ENCODE assay signal across 13 mouse cellular contexts in genomic region chr19:14502234-14502633, GRCm38 (mm10).
DNase-seq lines count a peak whose midpoint lies in the region; ATAC-seq and TF ChIP-seq lines count a peak whose summit lies in the region.
"Had no signal": no experiment of that assay in that cellular context is flagged by ENCODE, and none has a peak within 500 bp of the region (broad histone marks: within the 10 kb centered on the region; RNA-seq: fewer than 3 reads in every experiment).

No protein-coding gene starts in this region.

- no peak overlapping the region for H3K4me2 ChIP-seq in forebrain, embryonic 14.5 days (ENCODE audit: low read length)
- H3K4me2 ChIP-seq in forebrain, embryonic 15.5 days (replicated peaks) = no peak overlapping the region
- no peak overlapping the region for H3K4me2 ChIP-seq in midbrain, embryonic 11.5 days
- H3K4me2 ChIP-seq in midbrain, postnatal 0 days (ENCODE audit: low read depth, low read length, poor library complexity, severe bottlenecking) = no peak overlapping the region; the same call in 1 of the 2 replicates
- H3K4me2 ChIP-seq in stomach, postnatal 0 days (replicated peaks; ENCODE audit: low read depth) = no peak overlapping the region
- H3K4me2 ChIP-seq: embryonic facial prominence, embryonic 15.5 days; neural tube, embryonic 12.5 days had no signal

- no peak overlapping the region for H3K27ac ChIP-seq in forebrain, embryonic 14.5 days (ENCODE audit: low read depth, low read length)
- no peak overlapping the region for H3K27ac ChIP-seq in forebrain, embryonic 15.5 days (replicated peaks)
- H3K27ac ChIP-seq in midbrain, embryonic 11.5 days (ENCODE audit: low read depth, low read length) = no peak overlapping the region
- no peak overlapping the region for H3K27ac ChIP-seq in midbrain, postnatal 0 days (ENCODE audit: low read depth, low read length)
- H3K27ac ChIP-seq in stomach, postnatal 0 days (replicated peaks) = no peak overlapping the region
- H3K27ac ChIP-seq: embryonic facial prominence, embryonic 15.5 days; neural tube, embryonic 12.5 days had no signal

- H3K4me3 ChIP-seq in forebrain, embryonic 14.5 days (ENCODE audit: low read depth, low read length) = no peak overlapping the region
- H3K4me3 ChIP-seq in forebrain, embryonic 15.5 days = no peak overlapping the region
- no peak overlapping the region for H3K4me3 ChIP-seq in midbrain, embryonic 11.5 days (ENCODE audit: low read depth, low read length)
- no peak overlapping the region for H3K4me3 ChIP-seq in midbrain, postnatal 0 days (ENCODE audit: low read depth, low read length)
- no peak overlapping the region for H3K4me3 ChIP-seq in stomach, postnatal 0 days (ENCODE audit: low read depth, low read length)
- H3K4me3 ChIP-seq: embryonic facial prominence, embryonic 15.5 days; neural tube, embryonic 12.5 days had no signal

- peak; percentile 61 for DNase-seq in forebrain, embryonic 14.5 days (ENCODE audit: low spot score)
- peak; percentile 15 to 34 for DNase-seq in kidney, postnatal 4 days
- no peak for DNase-seq in kidney, adult 18-20 months
- no peak for DNase-seq in midbrain, embryonic 11.5 days (ENCODE audit: low spot score, missing footprints)
- DNase-seq in midbrain, postnatal 0 days (ENCODE audit: low spot score) = no peak
- peak; percentile 30 for DNase-seq in stomach, postnatal 0 days (ENCODE audit: low spot score)
- DNase-seq: cerebellum, postnatal 25 days; gastrocnemius, postnatal 25 days; heart, postnatal 10 days; thymus, adult 2 months had no signal

- WGBS in forebrain, embryonic 14.5 days = 1% methylated on average over 7 of the region's 7 CpGs
- 4% methylated on average over 7 of the region's 7 CpGs for WGBS in forebrain, embryonic 15.5 days
- 8% methylated on average over 7 of the region's 7 CpGs for WGBS in midbrain, embryonic 11.5 days
- 13% methylated on average over 7 of the region's 7 CpGs for WGBS in midbrain, postnatal 0 days
- WGBS in stomach, postnatal 0 days = 34% methylated on average over 7 of the region's 7 CpGs

- H3K36me3 ChIP-seq in forebrain, embryonic 14.5 days (ENCODE audit: control insufficient read depth, insufficient read depth, low read length) = no peaks in the 10 kb centered on the region
- no peaks in the 10 kb centered on the region for H3K36me3 ChIP-seq in forebrain, embryonic 15.5 days
- no peaks in the 10 kb centered on the region for H3K36me3 ChIP-seq in midbrain, embryonic 11.5 days (ENCODE audit: control insufficient read depth, insufficient read depth, low read length)
- H3K36me3 ChIP-seq in midbrain, postnatal 0 days (ENCODE audit: insufficient read depth, low read length) = no peaks in the 10 kb centered on the region
- H3K36me3 ChIP-seq in stomach, postnatal 0 days (ENCODE audit: control insufficient read depth, insufficient read depth, low read length) = no peaks in the 10 kb centered on the region
- H3K36me3 ChIP-seq: embryonic facial prominence, embryonic 15.5 days; neural tube, embryonic 12.5 days had no signal

- no peak overlapping the region for H3K9ac ChIP-seq in forebrain, embryonic 14.5 days (ENCODE audit: low read length)
- no peak overlapping the region for H3K9ac ChIP-seq in forebrain, embryonic 15.5 days (replicated peaks)
- H3K9ac ChIP-seq in midbrain, embryonic 11.5 days (ENCODE audit: low read length) = no peak overlapping the region
- H3K9ac ChIP-seq in midbrain, postnatal 0 days (replicated peaks; ENCODE audit: low read length, poor library complexity, severe bottlenecking) = no peak overlapping the region
- H3K9ac ChIP-seq in stomach, postnatal 0 days (ENCODE audit: low read length) = no peak overlapping the region
- H3K9ac ChIP-seq: embryonic facial prominence, embryonic 15.5 days; neural tube, embryonic 12.5 days had no signal

- no peak for TF ChIP-seq EP300 in stomach, postnatal 0 days (optimal IDR thresholded peaks at IDR 0.05)

- ATAC-seq in forebrain, embryonic 14.5 days = 0 out of 2 replicates have a peak, but pooled peaks have one; percentile 24
- no peak for ATAC-seq in forebrain, embryonic 15.5 days (replicated peaks)
- peak; percentile 57 for ATAC-seq in midbrain, embryonic 11.5 days (ENCODE audit: low FRiP score)
- no peak for ATAC-seq in midbrain, postnatal 0 days (ENCODE audit: low FRiP score)
- ATAC-seq in stomach, postnatal 0 days (ENCODE audit: low FRiP score, low TSS enrichment) = no peak

- H3K27me3 ChIP-seq in forebrain, embryonic 14.5 days (replicated peaks; ENCODE audit: control insufficient read depth, insufficient read depth, low read length) = no peaks in the 10 kb centered on the region
- no peaks in the 10 kb centered on the region for H3K27me3 ChIP-seq in forebrain, embryonic 15.5 days
- H3K27me3 ChIP-seq in midbrain, embryonic 11.5 days (ENCODE audit: control insufficient read depth, insufficient read depth, low read length) = peaks cover 26% of the 10 kb centered on the region
- no peaks in the 10 kb centered on the region for H3K27me3 ChIP-seq in midbrain, postnatal 0 days (ENCODE audit: insufficient read depth, low read length)
- H3K27me3 ChIP-seq in stomach, postnatal 0 days (ENCODE audit: control insufficient read depth, insufficient read depth, low read length) = no peaks in the 10 kb centered on the region
- H3K27me3 ChIP-seq: embryonic facial prominence, embryonic 15.5 days; neural tube, embryonic 12.5 days had no signal

- H3K4me1 ChIP-seq in forebrain, embryonic 14.5 days (ENCODE audit: control insufficient read depth, insufficient read depth, low read length) = peaks cover 42% of the 10 kb centered on the region
- H3K4me1 ChIP-seq in forebrain, embryonic 15.5 days = peaks cover 48% of the 10 kb centered on the region
- peaks cover 43% of the 10 kb centered on the region for H3K4me1 ChIP-seq in midbrain, embryonic 11.5 days (ENCODE audit: control insufficient read depth, insufficient read depth, low read length)
- H3K4me1 ChIP-seq in midbrain, postnatal 0 days (ENCODE audit: insufficient read depth, low read length) = peaks cover 17% of the 10 kb centered on the region
- H3K4me1 ChIP-seq in stomach, postnatal 0 days (replicated peaks; ENCODE audit: control insufficient read depth, insufficient read depth) = no peaks in the 10 kb centered on the region

- no peak for TF ChIP-seq CTCF in midbrain, postnatal 0 days (IDR thresholded peaks at IDR 0.05)
- TF ChIP-seq CTCF in stomach, postnatal 0 days (IDR thresholded peaks at IDR 0.05; ENCODE audit: low read depth) = no peak

- no peaks in the 10 kb centered on the region for H3K9me3 ChIP-seq in forebrain, embryonic 14.5 days (replicated peaks; ENCODE audit: control insufficient read depth, low read length)
- H3K9me3 ChIP-seq in forebrain, embryonic 15.5 days = no peaks in the 10 kb centered on the region
- H3K9me3 ChIP-seq in midbrain, embryonic 11.5 days (ENCODE audit: control insufficient read depth, low read length) = no peaks in the 10 kb centered on the region
- H3K9me3 ChIP-seq in midbrain, postnatal 0 days (ENCODE audit: low read length) = no peaks in the 10 kb centered on the region
- no peaks in the 10 kb centered on the region for H3K9me3 ChIP-seq in stomach, postnatal 0 days (ENCODE audit: control insufficient read depth, low read length)
- H3K9me3 ChIP-seq: embryonic facial prominence, embryonic 15.5 days; neural tube, embryonic 12.5 days had no signal

Comparison
In these comparisons a context has a peak if more than half of its experiments do, and no peak if none do; other contexts are left out.
1. ATAC-seq: peak in forebrain, embryonic 14.5 days (single experiment) and midbrain, embryonic 11.5 days (single experiment); none in forebrain, embryonic 15.5 days (single experiment), midbrain, postnatal 0 days (single experiment) and stomach, postnatal 0 days (single experiment).
2. DNase-seq: peak in forebrain, embryonic 14.5 days (single experiment), kidney, postnatal 4 days (2 of 2) and stomach, postnatal 0 days (single experiment); none in kidney, adult 18-20 months (single experiment), midbrain, embryonic 11.5 days (single experiment) and midbrain, postnatal 0 days (single experiment).